Mouse (Mus musculus): Measurements from ENCODE around the gene Nfatc2ip. TPM values are rescaled to one million over a fixed set of nuclear protein-coding genes. Genes with fewer than 3 reads are reported as not detected.

Nfatc2ip gene
- polyA plus RNA-seq, 2 experiments: 3.1 to 10.2 TPM

DNA sequence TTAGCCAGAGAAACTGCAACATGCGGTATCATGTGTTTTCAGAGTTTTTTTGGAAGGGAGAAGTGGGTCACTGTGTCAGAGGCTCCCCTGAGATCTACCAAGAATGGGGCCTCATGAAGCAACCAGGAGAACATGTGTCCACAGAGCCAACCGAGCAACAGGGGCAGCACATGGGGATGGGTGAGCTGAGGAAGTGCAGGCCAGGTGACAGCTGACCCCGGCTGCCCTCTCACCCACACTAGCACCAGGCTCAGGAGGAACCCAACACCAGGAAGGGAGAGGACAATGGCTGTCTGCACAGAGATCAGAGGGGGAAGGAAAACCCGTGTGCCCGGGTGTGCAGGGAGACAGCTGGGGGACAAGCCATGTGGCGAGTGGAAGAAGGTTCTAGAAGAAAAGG, 22.0 kb downstream of the Nfatc2ip start:
- 84% methylated on average over 6 of the region's 6 CpGs for WGBS
- Histone ChIP-seq H3K4me1 (ENCODE audit: control insufficient read depth, insufficient read depth, low read length) (peaks cover 7% of the 10 kb centered on the region), H3K36me3 (ENCODE audit: control insufficient read depth, insufficient read depth, low read length) (peaks cover 49% of the 10 kb centered on the region), H3K9me3 (ENCODE audit: control insufficient read depth, low read length) (no peaks in the 10 kb centered on the region), H3K9ac (ENCODE audit: low read depth, low read length, severe bottlenecking) (no peak overlapping the region), H3K27ac (replicated peaks; ENCODE audit: low read depth, low read length) (no peak overlapping the region), H3K4me2 (replicated peaks; ENCODE audit: low read depth, low read length, severe bottlenecking) (no peak overlapping the region), H3K27me3 (ENCODE audit: control insufficient read depth, insufficient read depth, low read length) (no peaks in the 10 kb centered on the region), H3K4me3 (replicated peaks; ENCODE audit: low read length) (no peak overlapping the region)
- no peak for TF ChIP-seq POLR2A (IDR thresholded peaks at IDR 0.05; ENCODE audit: borderline replicate concordance, extremely low read depth, insufficient read depth, insufficient read length)
- ATAC-seq (ENCODE audit: low FRiP score, low read depth): no peak
- DNase-seq (ENCODE audit: low spot score): no peak

DNA sequence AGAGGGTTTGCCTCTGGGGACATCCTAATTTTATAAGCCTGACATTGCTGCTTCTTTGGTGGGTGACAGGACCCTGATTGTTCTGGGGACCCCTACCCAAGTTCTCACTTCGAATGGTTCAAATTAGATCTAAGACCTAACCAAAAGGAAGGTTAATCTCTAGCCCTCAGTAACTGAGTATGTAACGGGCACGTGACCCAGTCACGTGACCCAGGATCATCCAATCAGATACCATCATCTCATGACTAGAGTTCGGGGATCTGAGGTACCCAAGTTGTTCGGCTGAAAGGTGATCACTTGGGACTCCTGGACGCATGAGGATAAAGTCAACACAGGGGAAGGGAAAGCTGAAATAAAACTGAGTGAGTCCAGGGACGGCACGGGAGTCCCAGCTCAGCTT, 23.5 kb downstream of the Nfatc2ip start:
- H3K4me2 ChIP-seq (replicated peaks; ENCODE audit: low read depth, low read length, severe bottlenecking): no peak overlapping the region
- no peak overlapping the region for H3K27ac ChIP-seq (replicated peaks; ENCODE audit: low read depth, low read length)
- H3K9me3 ChIP-seq (ENCODE audit: control insufficient read depth, low read length): no peaks in the 10 kb centered on the region
- no peaks in the 10 kb centered on the region for H3K27me3 ChIP-seq (ENCODE audit: control insufficient read depth, insufficient read depth, low read length)
- peaks cover 50% of the 10 kb centered on the region for H3K36me3 ChIP-seq (ENCODE audit: control insufficient read depth, insufficient read depth, low read length)
- peaks cover 7% of the 10 kb centered on the region for H3K4me1 ChIP-seq (ENCODE audit: control insufficient read depth, insufficient read depth, low read length)
- H3K4me3 ChIP-seq (replicated peaks; ENCODE audit: low read length): no peak overlapping the region
- WGBS: 87% methylated on average over 9 of the region's 9 CpGs
- no peak overlapping the region for H3K9ac ChIP-seq (ENCODE audit: low read depth, low read length, severe bottlenecking)
- DNase-seq (ENCODE audit: low spot score) (no peak), ATAC-seq (ENCODE audit: low FRiP score, low read depth) (no peak)
- TF ChIP-seq POLR2A (IDR thresholded peaks at IDR 0.05; ENCODE audit: borderline replicate concordance, extremely low read depth, insufficient read depth, insufficient read length): no peak

DNA sequence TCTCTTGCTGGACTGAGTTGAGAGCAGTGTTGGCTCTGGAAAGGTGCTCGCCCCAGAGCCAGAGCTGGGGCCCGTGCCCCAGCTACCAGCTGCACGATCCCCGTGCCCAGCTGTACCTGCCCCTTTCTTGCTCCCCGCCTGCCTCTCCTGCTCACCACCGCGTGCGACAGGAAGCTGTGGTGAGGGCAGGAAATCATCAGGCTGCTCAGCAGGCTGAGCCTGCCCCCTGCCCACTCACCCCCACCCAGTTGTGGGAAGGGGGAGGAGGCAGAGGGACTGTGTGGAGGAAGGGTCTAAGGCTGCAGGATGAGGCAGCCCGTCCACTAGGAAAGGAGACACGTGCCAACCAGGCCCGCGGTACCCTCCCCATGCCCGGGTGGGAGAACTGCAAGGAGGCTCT, 27.1 kb downstream of the Nfatc2ip start, which contains the start of gene Lat:
Gene Lat (minus strand): TSS at position 178 of the 400 bp plus-strand sequence.
- WGBS: 63% methylated on average over 11 of the region's 13 CpGs
- H3K9me3 ChIP-seq (ENCODE audit: control insufficient read depth, low read length): no peaks in the 10 kb centered on the region
- no peaks in the 10 kb centered on the region for H3K4me1 ChIP-seq (ENCODE audit: control insufficient read depth, insufficient read depth, low read length)
- no peak within 1 kb of the TSS for H3K4me2 ChIP-seq (replicated peaks; ENCODE audit: low read depth, low read length, severe bottlenecking)
- no peak for DNase-seq (ENCODE audit: low spot score)
- no peak within 1 kb of the TSS for H3K4me3 ChIP-seq (replicated peaks; ENCODE audit: low read length)
- H3K36me3 ChIP-seq (ENCODE audit: control insufficient read depth, insufficient read depth, low read length): peaks cover 47% of the 10 kb centered on the region
- no peak within 1 kb of the TSS for H3K27ac ChIP-seq (replicated peaks; ENCODE audit: low read depth, low read length)
- no peak for TF ChIP-seq POLR2A (IDR thresholded peaks at IDR 0.05; ENCODE audit: borderline replicate concordance, extremely low read depth, insufficient read depth, insufficient read length)
- ATAC-seq (ENCODE audit: low FRiP score, low read depth): no peak
- no peaks in the 10 kb centered on the region for H3K27me3 ChIP-seq (ENCODE audit: control insufficient read depth, insufficient read depth, low read length)
- H3K9ac ChIP-seq (ENCODE audit: low read depth, low read length, severe bottlenecking): no peak within 1 kb of the TSS

DNA sequence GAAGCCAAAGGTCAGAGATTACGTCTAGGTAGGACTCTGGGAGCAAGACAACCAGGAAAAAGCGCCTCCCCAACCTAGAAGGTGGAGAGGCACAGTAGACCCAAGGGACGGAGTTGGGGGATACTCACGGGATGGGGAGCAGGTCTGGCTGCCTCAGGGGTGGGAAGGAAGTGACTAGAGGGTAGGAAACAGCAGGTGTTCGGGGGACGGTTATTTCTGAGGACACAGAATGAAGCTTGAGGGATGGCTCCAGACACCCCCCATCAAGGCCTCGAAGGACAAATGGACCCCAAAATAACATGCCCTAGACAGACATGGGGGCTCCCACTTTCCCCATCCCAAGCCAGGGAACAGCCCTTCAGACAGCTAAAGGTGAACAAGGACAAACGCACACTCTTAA, 28.2 kb downstream of the Nfatc2ip start:
- Histone ChIP-seq H3K36me3 (ENCODE audit: control insufficient read depth, insufficient read depth, low read length) (peaks cover 42% of the 10 kb centered on the region), H3K4me3 (replicated peaks; ENCODE audit: low read length) (no peak overlapping the region), H3K9me3 (ENCODE audit: control insufficient read depth, low read length) (no peaks in the 10 kb centered on the region), H3K27me3 (ENCODE audit: control insufficient read depth, insufficient read depth, low read length) (no peaks in the 10 kb centered on the region), H3K4me2 (replicated peaks; ENCODE audit: low read depth, low read length, severe bottlenecking) (no peak overlapping the region), H3K27ac (replicated peaks; ENCODE audit: low read depth, low read length) (no peak overlapping the region), H3K4me1 (ENCODE audit: control insufficient read depth, insufficient read depth, low read length) (no peaks in the 10 kb centered on the region), H3K9ac (ENCODE audit: low read depth, low read length, severe bottlenecking) (no peak overlapping the region)
- TF ChIP-seq POLR2A (IDR thresholded peaks at IDR 0.05; ENCODE audit: borderline replicate concordance, extremely low read depth, insufficient read depth, insufficient read length): no peak
- 87% methylated on average over 8 of the region's 8 CpGs for WGBS
- ATAC-seq (ENCODE audit: low FRiP score, low read depth): no peak
- DNase-seq (ENCODE audit: low spot score): no peak

DNA sequence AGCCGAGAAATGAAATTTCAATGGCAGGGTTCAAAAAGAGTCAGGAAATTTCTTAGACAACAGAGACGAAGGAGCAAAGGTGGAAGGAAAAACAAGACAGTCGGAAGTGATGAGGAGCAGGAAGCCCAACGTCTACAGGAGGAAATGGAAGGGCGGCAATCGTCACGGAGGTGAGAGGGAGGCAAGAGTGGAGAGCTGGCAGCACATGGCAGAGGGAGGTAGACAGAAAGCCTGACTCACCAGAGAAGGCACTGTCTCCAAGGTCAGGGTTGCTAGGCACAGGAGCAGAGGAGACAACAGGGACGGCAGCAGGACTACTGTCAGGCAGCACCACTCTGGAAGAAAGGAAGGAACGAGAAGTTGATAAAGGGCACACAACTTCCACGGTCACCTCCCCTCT, 28.9 kb downstream of the Nfatc2ip start:
- TF ChIP-seq POLR2A (IDR thresholded peaks at IDR 0.05; ENCODE audit: borderline replicate concordance, extremely low read depth, insufficient read depth, insufficient read length): no peak
- Histone ChIP-seq H3K9me3 (ENCODE audit: control insufficient read depth, low read length) (no peaks in the 10 kb centered on the region), H3K27ac (replicated peaks; ENCODE audit: low read depth, low read length) (no peak overlapping the region), H3K4me3 (replicated peaks; ENCODE audit: low read length) (no peak overlapping the region), H3K36me3 (ENCODE audit: control insufficient read depth, insufficient read depth, low read length) (peaks cover 35% of the 10 kb centered on the region), H3K4me1 (ENCODE audit: control insufficient read depth, insufficient read depth, low read length) (no peaks in the 10 kb centered on the region), H3K27me3 (ENCODE audit: control insufficient read depth, insufficient read depth, low read length) (no peaks in the 10 kb centered on the region), H3K9ac (ENCODE audit: low read depth, low read length, severe bottlenecking) (no peak overlapping the region), H3K4me2 (replicated peaks; ENCODE audit: low read depth, low read length, severe bottlenecking) (no peak overlapping the region)
- DNase-seq (ENCODE audit: low spot score) (no peak), ATAC-seq (ENCODE audit: low FRiP score, low read depth) (no peak)
- 84% methylated on average over 10 of the region's 10 CpGs for WGBS

DNA sequence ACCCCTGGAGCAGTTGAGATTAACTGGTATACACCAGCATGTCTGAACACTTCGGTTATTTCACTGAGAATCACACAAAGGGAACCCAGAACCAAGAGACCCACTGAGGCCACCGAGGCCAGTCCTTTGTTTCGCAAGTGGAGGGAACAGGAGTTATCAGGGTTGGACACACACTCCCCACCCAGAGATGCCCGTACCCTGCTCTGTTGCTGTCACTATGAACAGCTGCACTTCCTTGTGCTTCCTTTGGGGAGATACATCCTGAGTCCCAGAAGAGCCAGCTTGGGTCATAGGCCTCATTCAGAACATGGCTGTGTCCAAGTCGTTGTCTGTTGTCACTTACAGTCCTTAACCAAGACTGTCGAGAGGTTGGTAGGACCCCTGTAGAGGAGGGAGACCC, 33.5 kb downstream of the Nfatc2ip start:
- Histone ChIP-seq H3K27me3 (ENCODE audit: control insufficient read depth, insufficient read depth, low read length) (no peaks in the 10 kb centered on the region), H3K4me1 (ENCODE audit: control insufficient read depth, insufficient read depth, low read length) (no peaks in the 10 kb centered on the region; the same call in 1 of the 2 replicates), H3K9ac (ENCODE audit: low read depth, low read length, severe bottlenecking) (no peak overlapping the region), H3K36me3 (ENCODE audit: control insufficient read depth, insufficient read depth, low read length) (0 out of 2 replicates have a peak, but pooled peaks cover 4% of the 10 kb centered on the region), H3K9me3 (ENCODE audit: control insufficient read depth, low read length) (no peaks in the 10 kb centered on the region), H3K27ac (replicated peaks; ENCODE audit: low read depth, low read length) (no peak overlapping the region), H3K4me3 (replicated peaks; ENCODE audit: low read length) (no peak overlapping the region), H3K4me2 (replicated peaks; ENCODE audit: low read depth, low read length, severe bottlenecking) (no peak overlapping the region)
- ATAC-seq (ENCODE audit: low FRiP score, low read depth) (no peak), DNase-seq (ENCODE audit: low spot score) (no peak)
- TF ChIP-seq POLR2A (IDR thresholded peaks at IDR 0.05; ENCODE audit: borderline replicate concordance, extremely low read depth, insufficient read depth, insufficient read length): no peak
- 82% methylated on average over 6 of the region's 6 CpGs for whole genome bisulfite sequencing

Data from limb, embryonic 14.5 days (tissue).